Mouse (Mus musculus): ENCODE results near the gene Olfr385. TPM values are rescaled to one million over a fixed set of nuclear protein-coding genes. Genes with fewer than 3 reads are reported as not detected.
"Not testable (repeated sequence)": the region's sequence is repeated elsewhere in the genome, so short reads cannot be mapped to it uniquely, and the experiment has no call there.

Olfr385 gene
- not detected in 2 replicates for polyA plus RNA-seq (2015; fragmentation: Nextera tagmentation; extraction: Ambion mirVana)

DNA sequence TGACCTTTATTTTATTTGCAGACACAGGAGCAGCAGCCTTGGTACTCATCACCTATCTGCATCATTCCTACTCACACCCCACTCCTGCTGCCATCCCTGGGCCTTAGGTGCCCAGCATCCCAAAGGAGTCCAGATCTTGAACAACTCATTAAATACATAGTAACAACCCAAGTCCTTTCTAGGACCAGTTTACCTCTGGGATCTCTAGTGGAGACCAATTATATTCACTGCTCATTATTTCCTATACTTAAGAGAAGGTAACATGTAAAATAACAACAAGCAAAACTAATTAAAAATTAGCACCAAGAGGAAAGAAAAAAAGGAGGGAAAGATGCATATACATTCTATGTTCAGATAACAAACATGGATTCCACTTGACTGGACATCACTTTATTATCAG lies at the start of gene Olfr385:
TSS of gene Olfr385 (minus strand) at position 101 of the 400 bp plus-strand sequence.
- ATAC-seq (replicated peaks; ENCODE audit: low FRiP score, low read depth) (no peak), DNase-seq (ENCODE audit: low spot score) (no peak)
- no peaks in the 10 kb centered on the region for H3K36me3 ChIP-seq (ENCODE audit: insufficient read depth, low read length)
- no peak within 1 kb of the TSS for H3K27ac ChIP-seq
- no peak within 1 kb of the TSS for H3K9ac ChIP-seq (ENCODE audit: low read depth, low read length)
- H3K4me3 ChIP-seq (replicated peaks; ENCODE audit: low read depth, low read length), result no peak within 1 kb of the TSS
- H3K27me3 ChIP-seq (ENCODE audit: insufficient read depth, low read length), result no peaks in the 10 kb centered on the region
- no peak within 1 kb of the TSS for H3K4me2 ChIP-seq (ENCODE audit: low read length)
- no peak for TF ChIP-seq CTCF (IDR thresholded peaks at IDR 0.05; ENCODE audit: low read depth)
- H3K9me3 ChIP-seq (replicated peaks; ENCODE audit: low read length), result no peaks in the 10 kb centered on the region
- no peaks in the 10 kb centered on the region for H3K4me1 ChIP-seq (replicated peaks; ENCODE audit: insufficient read depth, low read length)

DNA sequence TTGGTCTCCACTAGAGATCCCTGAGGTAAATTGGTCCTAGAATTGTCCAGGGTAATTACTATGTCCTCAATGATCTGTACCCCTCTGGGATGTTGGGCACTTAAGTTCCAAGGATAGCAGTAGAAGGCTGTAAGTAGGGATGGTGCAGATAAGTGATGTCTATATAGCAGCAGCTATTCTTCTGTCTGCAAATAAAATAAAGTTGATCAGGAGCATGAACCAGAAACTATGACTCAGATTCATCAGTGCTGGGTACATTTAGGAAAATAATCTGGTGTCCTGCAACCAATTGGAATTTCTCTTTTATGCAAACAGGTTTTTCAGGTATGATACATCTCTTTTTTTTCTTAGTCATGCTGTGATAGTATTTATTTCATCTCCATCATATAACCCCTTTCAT lies 5.5 kb upstream of the Olfr385 start, which contains the start of gene Olfr384:
TSS of gene Olfr384 (plus strand) at position 301 of the 400 bp plus-strand sequence.
- no peak for TF ChIP-seq CTCF (IDR thresholded peaks at IDR 0.05; ENCODE audit: low read depth)
- DNase-seq (ENCODE audit: low spot score), result no peak
- no peaks in the 10 kb centered on the region for H3K27me3 ChIP-seq (ENCODE audit: insufficient read depth, low read length)

DNA sequence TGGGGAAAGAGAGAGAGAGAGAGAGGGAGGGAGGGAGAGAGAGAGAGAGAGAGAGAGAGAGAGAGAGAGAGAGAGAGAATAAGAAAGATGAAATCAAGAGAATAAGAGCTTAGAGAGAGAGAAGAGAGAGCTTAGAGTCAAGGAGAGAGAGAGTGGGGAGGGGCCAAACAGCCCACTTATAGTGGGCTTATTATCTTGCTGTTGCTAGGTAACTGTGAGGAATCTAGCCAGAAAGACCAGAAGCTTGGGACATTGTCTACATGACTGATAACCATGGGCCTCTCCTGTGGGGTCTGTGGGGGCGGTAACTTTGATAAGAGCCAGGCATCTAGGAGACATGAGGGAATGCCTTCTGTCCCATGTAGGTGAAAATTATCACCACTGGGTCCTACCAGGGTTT lies 9.6 kb downstream of the Olfr385 start:
- WGBS, result 82% methylated on average over 1 of the region's 1 CpGs
- H3K27me3 ChIP-seq (ENCODE audit: insufficient read depth, low read length); H3K27ac ChIP-seq; H3K9ac ChIP-seq (ENCODE audit: low read depth, low read length); H3K36me3 ChIP-seq (ENCODE audit: insufficient read depth, low read length); H3K4me1 ChIP-seq (replicated peaks; ENCODE audit: insufficient read depth, low read length); H3K4me2 ChIP-seq (ENCODE audit: low read length); ATAC-seq (replicated peaks; ENCODE audit: low FRiP score, low read depth); H3K9me3 ChIP-seq (replicated peaks; ENCODE audit: low read length); H3K4me3 ChIP-seq (replicated peaks; ENCODE audit: low read depth, low read length); DNase-seq (ENCODE audit: low spot score): not testable (repeated sequence)

More for the DNA sequence above, 5.5 kb upstream of the Olfr385 start, which contains the start of gene Olfr384:
- Histone ChIP-seq H3K4me3 (replicated peaks; ENCODE audit: low read depth, low read length) (no peak within 1 kb of the TSS), H3K4me1 (replicated peaks; ENCODE audit: insufficient read depth, low read length) (no peaks in the 10 kb centered on the region), H3K36me3 (ENCODE audit: insufficient read depth, low read length) (no peaks in the 10 kb centered on the region), H3K9me3 (replicated peaks; ENCODE audit: low read length) (no peaks in the 10 kb centered on the region), H3K4me2 (ENCODE audit: low read length) (no peak within 1 kb of the TSS), H3K9ac (ENCODE audit: low read depth, low read length) (no peak within 1 kb of the TSS), H3K27ac (no peak within 1 kb of the TSS)
- ATAC-seq (replicated peaks; ENCODE audit: low FRiP score, low read depth), result no peak

DNA sequence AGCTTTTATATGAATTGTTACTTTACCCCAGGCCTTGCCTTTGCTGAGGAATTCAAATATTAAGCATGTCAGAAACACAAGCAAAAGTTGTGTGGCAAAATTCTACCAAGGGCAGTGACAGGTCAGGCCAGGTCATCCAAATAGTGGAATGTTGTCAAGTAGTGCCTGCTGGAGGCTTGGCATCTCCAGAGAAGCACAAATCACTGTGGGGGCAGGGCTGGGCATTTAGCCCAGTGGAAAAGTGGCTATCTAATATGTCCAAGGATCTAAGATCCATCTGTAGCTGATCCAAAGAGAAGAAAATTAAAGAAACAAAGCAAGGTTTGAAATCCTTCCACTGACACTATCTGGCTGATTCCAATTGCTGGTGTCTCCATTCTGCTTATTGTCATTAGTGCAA lies 12.9 kb downstream of the Olfr385 start:
- no peak overlapping the region for H3K4me2 ChIP-seq (ENCODE audit: low read length)
- no peaks in the 10 kb centered on the region for H3K36me3 ChIP-seq (ENCODE audit: insufficient read depth, low read length)
- DNase-seq (ENCODE audit: low spot score) (no peak), ATAC-seq (replicated peaks; ENCODE audit: low FRiP score, low read depth) (no peak)
- H3K27ac ChIP-seq, result no peak overlapping the region
- H3K9me3 ChIP-seq (replicated peaks; ENCODE audit: low read length), result no peaks in the 10 kb centered on the region
- no peaks in the 10 kb centered on the region for H3K27me3 ChIP-seq (ENCODE audit: insufficient read depth, low read length)
- H3K4me1 ChIP-seq (replicated peaks; ENCODE audit: insufficient read depth, low read length), result no peaks in the 10 kb centered on the region
- no peak overlapping the region for H3K9ac ChIP-seq (ENCODE audit: low read depth, low read length)
- no peak overlapping the region for H3K4me3 ChIP-seq (replicated peaks; ENCODE audit: low read depth, low read length)
- TF ChIP-seq CTCF (IDR thresholded peaks at IDR 0.05; ENCODE audit: low read depth), result no peak

Other genes with a start within 250 kb of the Olfr385 start
- not detected in 2 replicates for gene Olfr20, start 242.2 kb downstream of the Olfr385 start, polyA plus RNA-seq (2015; fragmentation: Nextera tagmentation; extraction: Ambion mirVana)
- gene Olfr376, start 221.8 kb downstream of the Olfr385 start, polyA plus RNA-seq (2015; fragmentation: Nextera tagmentation; extraction: Ambion mirVana), result not detected in 2 replicates
- not detected in 2 replicates for gene Olfr1, start 193.4 kb downstream of the Olfr385 start, polyA plus RNA-seq (2015; fragmentation: Nextera tagmentation; extraction: Ambion mirVana)
- not detected in 2 replicates for gene Olfr378, start 164.5 kb downstream of the Olfr385 start, polyA plus RNA-seq (2015; fragmentation: Nextera tagmentation; extraction: Ambion mirVana)
- not detected in 2 replicates for gene Olfr380, start 135.5 kb downstream of the Olfr385 start, polyA plus RNA-seq (2015; fragmentation: Nextera tagmentation; extraction: Ambion mirVana)
- gene Olfr381, start 101.4 kb downstream of the Olfr385 start, polyA plus RNA-seq (2015; fragmentation: Nextera tagmentation; extraction: Ambion mirVana), result not detected in 2 replicates
- not detected in 2 replicates for gene Olfr382, start 75.8 kb downstream of the Olfr385 start, polyA plus RNA-seq (2015; fragmentation: Nextera tagmentation; extraction: Ambion mirVana)
- not detected in 2 replicates for gene Olfr384, start 5.6 kb upstream of the Olfr385 start, polyA plus RNA-seq (2015; fragmentation: Nextera tagmentation; extraction: Ambion mirVana)
- gene Zfp735, start 95.8 kb upstream of the Olfr385 start, polyA plus RNA-seq (2015; fragmentation: Nextera tagmentation; extraction: Ambion mirVana), result not detected in 2 replicates
- gene Olfr389, start 187.7 kb upstream of the Olfr385 start, polyA plus RNA-seq (2015; fragmentation: Nextera tagmentation; extraction: Ambion mirVana), result not detected in 2 replicates
- gene Olfr390, start 190.0 kb upstream of the Olfr385 start, polyA plus RNA-seq (2015; fragmentation: Nextera tagmentation; extraction: Ambion mirVana), result not detected in 2 replicates
- gene Olfr391-ps, start 210.0 kb upstream of the Olfr385 start, polyA plus RNA-seq (2015; fragmentation: Nextera tagmentation; extraction: Ambion mirVana), result not detected in 2 replicates
- not detected in 2 replicates for gene Olfr392, start 224.0 kb upstream of the Olfr385 start, polyA plus RNA-seq (2015; fragmentation: Nextera tagmentation; extraction: Ambion mirVana)

Data from kidney, postnatal 0 days (tissue).